Mouse (Mus musculus) forebrain, embryonic 13.5 days (tissue): ENCODE data around the gene Pus7. TPM values are rescaled to one million over a fixed set of nuclear protein-coding genes. Genes with fewer than 3 reads are reported as not detected.

Source experiments
- ATAC-seq: fragments of 200-750 bp; cut with Nextera tagmentation; 2 replicates; pipeline ENCODE4 v1.8.0; 2017
- H3K27ac ChIP-seq: fragments of 300-500 bp; sonication (generic); 2 replicates; pipeline ENCODE4 v1.5.1; 2015; ENCODE audit warnings: inconsistent platforms, mild to moderate bottlenecking, moderate library complexity
- H3K27me3 ChIP-seq: fragments of 300-500 bp; sonication (generic); 2 replicates; pipeline ENCODE4 v1.6.1; 2015; ENCODE audit warnings: mild to moderate bottlenecking, inconsistent platforms
- H3K36me3 ChIP-seq: fragments of 300-500 bp; sonication (generic); 2 replicates; pipeline ENCODE4 v1.6.1; 2015; ENCODE audit warnings: mild to moderate bottlenecking, inconsistent platforms; ENCODE audit not compliant: poor library complexity, severe bottlenecking
- H3K4me1 ChIP-seq: fragments of 300-500 bp; sonication (generic); 2 replicates; pipeline ENCODE4 v1.6.1; 2015; ENCODE audit warnings: inconsistent platforms
- H3K4me2 ChIP-seq: fragments of 300-500 bp; sonication (generic); 2 replicates; pipeline ENCODE4 v1.6.1; 2015; ENCODE audit warnings: inconsistent platforms, mild to moderate bottlenecking, moderate library complexity
- H3K4me3 ChIP-seq: fragments of 300-500 bp; sonication (generic); 2 replicates; pipeline ENCODE4 v1.5.1; 2015; ENCODE audit warnings: mild to moderate bottlenecking, inconsistent platforms
- H3K9ac ChIP-seq: fragments of 300-500 bp; sonication (generic); 2 replicates; pipeline ENCODE4 v1.6.1; 2015; ENCODE audit warnings: mild to moderate bottlenecking, inconsistent platforms
- H3K9me3 ChIP-seq: fragments of 300-500 bp; sonication (generic); replicated peaks from 2 replicates; pipeline ENCODE4 v1.6.1; 2016; ENCODE audit warnings: inconsistent platforms
- WGBS: fragments of 180-500 bp; shearing (Covaris S2); methylation state at CpG from one replicate; pipeline ENCODE4 v1.1.7; 2015; 5-methylcytosine and 5-hydroxymethylcytosine counted together
- polyA plus RNA-seq: library from polyadenylated mRNA; unstranded; fragments of >200 nt; fragmentation: Nextera tagmentation; extraction: Ambion mirVana; gene quantifications from 2 replicates; pipeline ENCODE4 v1.2.1, GENCODE M21; 2015

Pus7 gene
- polyA plus RNA-seq, 1 experiment from 2014 or later = 19.8 TPM

DNA sequence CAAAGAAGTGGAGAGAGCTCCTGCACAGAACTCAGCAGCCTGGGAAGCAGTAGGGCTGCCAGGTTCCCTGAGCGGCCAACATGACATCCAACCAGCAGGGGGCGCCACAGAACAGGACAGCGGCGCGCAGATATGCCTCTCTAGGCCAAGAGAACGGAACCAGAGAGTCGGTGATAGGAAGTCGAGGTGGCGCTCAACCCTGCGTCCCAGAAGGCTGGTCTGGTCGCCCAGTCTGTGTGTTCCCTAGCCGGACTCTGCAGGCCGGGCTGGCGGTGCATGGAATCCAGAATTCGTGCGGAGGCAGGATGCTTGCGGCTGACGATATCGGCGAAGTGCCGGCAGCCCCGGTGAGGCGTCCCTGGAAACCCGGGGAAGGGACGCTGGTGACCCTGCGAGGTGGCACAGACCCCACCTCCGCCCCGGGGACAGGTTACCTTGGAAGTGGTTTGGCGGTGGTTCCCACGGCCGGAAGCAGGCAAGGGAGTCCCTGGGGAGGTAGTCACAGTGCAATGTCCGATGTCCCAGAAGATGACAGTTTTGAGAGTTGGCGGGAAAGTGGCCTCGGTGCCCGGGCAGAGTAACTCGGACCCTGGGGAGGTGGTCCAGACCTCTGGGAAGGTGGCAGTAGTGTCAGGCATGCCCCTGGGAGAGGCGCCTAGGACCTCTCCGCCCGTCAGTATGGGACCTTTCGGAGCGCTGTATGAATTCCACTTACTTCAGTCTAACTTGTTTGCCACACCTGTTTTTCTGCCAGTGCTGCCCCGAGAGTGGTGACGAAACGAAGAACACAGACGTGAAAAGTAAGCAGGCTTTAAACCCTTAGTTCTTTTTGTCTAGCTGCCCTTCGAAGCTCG, 4.3 kb upstream of the Pus7 start, which contains the start of gene Rint1:
Rint1 (plus strand) TSS at position 176 of the 854 bp plus-strand sequence.
- Histone ChIP-seq H3K36me3 (peaks cover 10% of the 10 kb centered on the region; the same call in 1 of the 2 replicates), H3K9me3 (no peaks in the 10 kb centered on the region; the same call in 1 of the 2 replicates), H3K27me3 (no peaks in the 10 kb centered on the region), H3K4me3 (peak within 1 kb of the TSS; percentile 95), H3K4me2 (peak within 1 kb of the TSS; percentile 97), H3K4me1 (peaks cover 14% of the 10 kb centered on the region), H3K9ac (peak within 1 kb of the TSS; percentile 88), H3K27ac (no peak within 1 kb of the TSS; the same call in 1 of the 2 replicates)
- peak; percentile 81 for ATAC-seq
- WGBS = 2% methylated on average over 47 of the region's 47 CpGs

GRCm38 (mm10) chr5:23782051-23782810, 1.3 kb downstream of the Pus7 start:
- Histone ChIP-seq H3K4me1 (peaks cover 20% of the 10 kb centered on the region), H3K9me3 (no peaks in the 10 kb centered on the region; the same call in 1 of the 2 replicates), H3K4me2 (peak overlapping the region; percentile 84), H3K9ac (peak overlapping the region; percentile 81), H3K27me3 (no peaks in the 10 kb centered on the region), H3K36me3 (peaks cover 4% of the 10 kb centered on the region; the same call in 1 of the 2 replicates), H3K4me3 (peak overlapping the region; percentile 89), H3K27ac (no peak overlapping the region)
- WGBS = 46% methylated on average over 8 of the region's 8 CpGs
- ATAC-seq = no peak

DNA sequence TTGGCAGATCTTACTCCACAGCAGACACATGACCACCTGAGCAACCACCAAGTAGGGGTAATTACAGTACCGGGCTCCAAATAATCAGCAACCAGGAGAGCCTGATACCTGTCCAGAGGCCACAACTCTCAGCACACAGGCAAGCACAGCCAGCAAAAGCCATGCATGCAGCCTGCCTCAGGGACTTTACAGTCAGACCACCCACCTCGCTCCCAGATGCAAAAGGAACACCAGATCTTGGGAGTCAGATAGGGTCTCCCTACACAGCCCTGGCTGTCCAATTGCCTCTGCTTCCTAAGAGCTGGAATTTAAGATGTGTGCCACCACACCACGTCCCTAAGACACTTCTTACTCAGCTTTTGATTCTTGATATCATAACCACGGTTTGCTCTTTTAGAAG, 2.3 kb downstream of the Pus7 start:
- WGBS = 90% methylated on average over 4 of the region's 4 CpGs
- Histone ChIP-seq H3K4me2 (no peak overlapping the region), H3K4me1 (peaks cover 20% of the 10 kb centered on the region), H3K27me3 (no peaks in the 10 kb centered on the region), H3K27ac (no peak overlapping the region), H3K36me3 (peaks cover 10% of the 10 kb centered on the region), H3K9me3 (no peaks in the 10 kb centered on the region; the same call in 1 of the 2 replicates), H3K4me3 (no peak overlapping the region), H3K9ac (no peak overlapping the region)
- ATAC-seq = no peak

GRCm38 (mm10) chr5:23780516-23780915, 3.0 kb downstream of the Pus7 start:
- H3K9me3 ChIP-seq = no peaks in the 10 kb centered on the region; the same call in 1 of the 2 replicates
- no peaks in the 10 kb centered on the region for H3K27me3 ChIP-seq
- H3K4me1 ChIP-seq = peaks cover 20% of the 10 kb centered on the region
- H3K9ac ChIP-seq = no peak overlapping the region
- H3K4me3 ChIP-seq = no peak overlapping the region
- 86% methylated on average over 4 of the region's 4 CpGs for WGBS
- ATAC-seq = no peak
- peaks cover 14% of the 10 kb centered on the region for H3K36me3 ChIP-seq
- no peak overlapping the region for H3K4me2 ChIP-seq
- H3K27ac ChIP-seq = no peak overlapping the region

DNA sequence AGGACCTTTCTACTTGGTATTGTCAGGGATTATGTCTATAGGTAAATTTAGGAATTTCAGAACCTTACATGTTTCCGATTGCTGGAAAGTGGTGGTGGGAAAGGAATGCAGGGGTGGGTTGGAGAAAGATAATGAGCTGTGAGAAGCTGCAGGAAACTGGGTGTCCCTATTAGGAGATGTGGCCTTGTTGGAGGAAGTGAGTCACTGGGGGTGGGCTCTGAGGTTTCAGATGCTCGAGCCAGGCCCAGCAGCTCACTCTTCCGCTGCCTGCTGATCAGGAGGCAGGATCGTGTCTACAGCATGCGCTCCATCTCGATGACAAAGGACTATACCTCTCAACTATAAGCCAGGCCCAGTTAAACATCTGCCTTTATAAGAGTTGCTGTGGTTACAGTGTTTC, 9.3 kb downstream of the Pus7 start:
- 85% methylated on average over 6 of the region's 6 CpGs for WGBS
- Histone ChIP-seq H3K4me2 (no peak overlapping the region), H3K27ac (no peak overlapping the region), H3K9me3 (no peaks in the 10 kb centered on the region), H3K4me1 (no peaks in the 10 kb centered on the region), H3K4me3 (no peak overlapping the region), H3K36me3 (peaks cover 33% of the 10 kb centered on the region), H3K9ac (no peak overlapping the region), H3K27me3 (no peaks in the 10 kb centered on the region)
- no peak for ATAC-seq

DNA sequence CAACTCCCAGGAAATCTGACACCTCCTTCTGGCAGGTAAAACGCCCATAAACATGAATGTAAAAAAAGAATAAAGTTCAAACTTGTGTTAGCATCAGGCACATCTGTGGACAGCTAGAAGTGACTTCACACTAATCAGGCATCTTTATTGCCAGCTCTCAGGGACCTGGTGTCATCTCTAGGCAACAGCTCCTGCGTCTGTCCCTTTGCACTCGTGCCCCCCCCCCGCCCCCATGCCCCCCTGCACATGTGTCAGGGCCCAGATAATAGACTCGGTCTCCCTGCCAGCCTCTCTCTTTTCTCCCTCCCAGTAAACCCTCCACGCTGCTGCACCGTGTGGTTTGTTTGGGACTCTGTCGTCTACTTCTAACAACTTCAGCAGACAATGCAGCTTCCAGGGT, 12.4 kb downstream of the Pus7 start:
- Histone ChIP-seq H3K27me3 (no peaks in the 10 kb centered on the region), H3K4me1 (no peaks in the 10 kb centered on the region), H3K36me3 (peaks cover 49% of the 10 kb centered on the region), H3K4me3 (no peak overlapping the region), H3K4me2 (no peak overlapping the region), H3K27ac (no peak overlapping the region), H3K9me3 (no peaks in the 10 kb centered on the region), H3K9ac (no peak overlapping the region)
- 73% methylated on average over 8 of the region's 8 CpGs for WGBS
- ATAC-seq = no peak

- no peak for ATAC-seq
- Histone ChIP-seq H3K36me3 (peaks cover 54% of the 10 kb centered on the region), H3K27ac (no peak overlapping the region), H3K9me3 (no peaks in the 10 kb centered on the region), H3K4me3 (no peak overlapping the region), H3K9ac (no peak overlapping the region), H3K4me1 (no peaks in the 10 kb centered on the region), H3K4me2 (no peak overlapping the region), H3K27me3 (no peaks in the 10 kb centered on the region)
- WGBS = 97% methylated on average over 5 of the region's 5 CpGs
Measured at GRCm38 (mm10) chr5:23764557-23764956, 19.0 kb downstream of the Pus7 start.

GRCm38 (mm10) chr5:23762531-23762930, 21.0 kb downstream of the Pus7 start:
- no peak for ATAC-seq
- WGBS = 91% methylated on average over 6 of the region's 6 CpGs

DNA sequence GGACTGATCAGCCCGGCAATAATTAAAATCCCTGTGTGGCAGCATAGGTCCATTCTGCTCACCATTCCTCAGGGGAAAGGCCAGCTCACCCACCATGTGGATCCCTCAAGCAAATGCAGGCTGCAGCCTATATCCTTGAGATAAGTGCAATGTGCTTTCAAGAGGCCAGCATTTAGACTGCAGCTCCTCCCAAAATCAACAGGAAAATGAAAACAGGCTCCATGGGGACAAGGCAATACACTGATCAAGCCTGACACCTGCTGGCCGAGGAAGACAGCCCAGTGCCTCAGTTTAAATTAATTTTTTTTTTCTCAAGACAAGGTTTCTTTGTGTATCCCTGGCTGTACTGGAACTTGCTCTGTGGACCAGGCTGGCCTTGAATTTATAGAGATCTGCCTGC, 24.9 kb downstream of the Pus7 start:
- WGBS = 53% methylated on average over 2 of the region's 2 CpGs
- no peak overlapping the region for H3K9ac ChIP-seq
- H3K27me3 ChIP-seq = no peaks in the 10 kb centered on the region
- no peak overlapping the region for H3K4me2 ChIP-seq
- ATAC-seq = peak; percentile 55; the same call in 1 of the 2 replicates
- no peaks in the 10 kb centered on the region for H3K9me3 ChIP-seq
- H3K27ac ChIP-seq = no peak overlapping the region
- H3K36me3 ChIP-seq = peaks cover 28% of the 10 kb centered on the region
- no peaks in the 10 kb centered on the region for H3K4me1 ChIP-seq
- H3K4me3 ChIP-seq = no peak overlapping the region

More at GRCm38 (mm10) chr5:23762531-23762930, 21.0 kb downstream of the Pus7 start:
- H3K4me2 ChIP-seq = no peak overlapping the region
- H3K36me3 ChIP-seq = peaks cover 38% of the 10 kb centered on the region
- no peak overlapping the region for H3K4me3 ChIP-seq
- no peaks in the 10 kb centered on the region for H3K27me3 ChIP-seq
- H3K27ac ChIP-seq = no peak overlapping the region
- H3K9ac ChIP-seq = no peak overlapping the region
- no peaks in the 10 kb centered on the region for H3K4me1 ChIP-seq
- no peaks in the 10 kb centered on the region for H3K9me3 ChIP-seq

- WGBS = 98% methylated on average over 4 of the region's 4 CpGs
- H3K9ac ChIP-seq = no peak overlapping the region
- H3K27ac ChIP-seq = no peak overlapping the region
- no peaks in the 10 kb centered on the region for H3K9me3 ChIP-seq
- no peak overlapping the region for H3K4me3 ChIP-seq
- ATAC-seq = no peak
- H3K4me2 ChIP-seq = no peak overlapping the region
- H3K36me3 ChIP-seq = peaks cover 25% of the 10 kb centered on the region
- no peaks in the 10 kb centered on the region for H3K4me1 ChIP-seq
- H3K27me3 ChIP-seq = no peaks in the 10 kb centered on the region
Measured at GRCm38 (mm10) chr5:23756368-23756767, 27.1 kb downstream of the Pus7 start.

- no peak for ATAC-seq
- Histone ChIP-seq H3K9ac (no peak overlapping the region), H3K4me2 (no peak overlapping the region), H3K36me3 (peaks cover 27% of the 10 kb centered on the region), H3K4me1 (no peaks in the 10 kb centered on the region), H3K4me3 (no peak overlapping the region), H3K27ac (no peak overlapping the region), H3K9me3 (no peaks in the 10 kb centered on the region), H3K27me3 (no peaks in the 10 kb centered on the region)
- WGBS = 95% methylated on average over 9 of the region's 9 CpGs
Measured at GRCm38 (mm10) chr5:23755591-23755990, 27.9 kb downstream of the Pus7 start.

DNA sequence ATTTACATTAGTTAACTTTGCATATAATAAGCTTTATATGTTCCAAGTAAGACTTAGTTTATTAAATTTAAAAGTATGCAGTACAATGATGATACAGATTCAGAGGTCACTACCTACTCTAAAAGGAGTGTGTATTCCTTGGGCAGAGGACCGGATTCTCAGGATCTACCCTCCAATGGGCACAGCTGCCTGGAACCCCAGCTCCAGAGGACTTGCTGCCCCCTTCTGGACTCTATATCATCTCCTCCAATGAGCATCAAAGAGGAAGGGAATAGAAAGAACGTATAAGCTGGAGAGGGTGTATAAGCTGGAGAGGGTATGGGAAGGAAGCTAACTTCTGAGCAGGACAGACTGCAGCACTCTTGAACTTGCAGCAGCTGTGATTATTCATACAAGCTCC, 33.6 kb downstream of the Pus7 start:
- Histone ChIP-seq H3K4me2 (no peak overlapping the region), H3K27ac (no peak overlapping the region), H3K36me3 (peaks cover 39% of the 10 kb centered on the region), H3K27me3 (no peaks in the 10 kb centered on the region), H3K9me3 (no peaks in the 10 kb centered on the region), H3K9ac (no peak overlapping the region), H3K4me1 (no peaks in the 10 kb centered on the region), H3K4me3 (no peak overlapping the region)
- WGBS = 77% methylated on average over 2 of the region's 2 CpGs
- no peak for ATAC-seq
